Mouse (Mus musculus) thymus, adult 2 months (tissue): ENCODE results near the gene Hils1.

ENCODE experiments used
- CTCF ChIP-seq: fragments of 200-500 bp; IDR thresholded peaks from 2 replicates; pipeline ENCODE4 v1.5.1; 2012; ENCODE audit warnings: mild to moderate bottlenecking, control low read depth, low read length, moderate library complexity, borderline replicate concordance; ENCODE audit not compliant: control insufficient read depth, poor library complexity, insufficient read depth; ENCODE audit errors: extremely low read depth
- POLR2A ChIP-seq: fragments of 200-500 bp; IDR thresholded peaks from 2 replicates; pipeline ENCODE4 v1.6.1; 2012; ENCODE audit warnings: mild to moderate bottlenecking, low read length, control low read depth, moderate library complexity; ENCODE audit not compliant: control insufficient read depth, poor library complexity, insufficient read depth; ENCODE audit errors: extremely low read depth

DNA sequence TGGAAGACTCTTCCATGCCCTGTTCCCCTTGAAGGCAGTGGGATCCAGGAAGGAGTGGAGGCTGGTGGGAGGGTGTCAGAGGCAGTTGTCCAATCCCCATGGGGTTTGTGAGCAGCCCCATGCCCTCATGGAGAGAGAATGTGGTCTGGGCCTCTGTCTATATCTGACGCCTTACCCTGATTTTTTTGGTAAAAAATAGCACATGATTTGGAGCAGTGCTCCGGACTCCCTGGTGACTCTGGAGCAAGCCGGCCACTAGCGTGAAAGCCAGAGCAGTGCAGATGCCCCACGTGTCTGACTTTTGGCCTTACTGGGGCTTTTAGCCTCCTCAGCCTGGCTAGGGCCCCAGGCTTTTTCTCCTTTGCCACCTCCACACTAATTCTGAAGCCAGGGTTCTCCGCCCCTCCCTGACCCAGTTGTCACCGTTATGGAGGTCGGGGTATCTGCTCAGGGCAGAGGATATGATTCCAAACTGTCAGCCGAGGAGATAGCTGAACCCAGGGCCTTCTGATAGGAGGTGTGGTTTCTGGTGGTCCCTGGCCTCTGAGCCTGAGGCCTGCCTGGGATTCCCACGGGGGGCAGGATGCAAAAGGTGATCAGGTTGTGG lies 26.9 kb downstream of the Hils1 start:
- TF ChIP-seq CTCF, result no peak
- no peak for TF ChIP-seq POLR2A
